ENCODE assay signal across 21 mouse cellular contexts in the genomic region with DNA sequence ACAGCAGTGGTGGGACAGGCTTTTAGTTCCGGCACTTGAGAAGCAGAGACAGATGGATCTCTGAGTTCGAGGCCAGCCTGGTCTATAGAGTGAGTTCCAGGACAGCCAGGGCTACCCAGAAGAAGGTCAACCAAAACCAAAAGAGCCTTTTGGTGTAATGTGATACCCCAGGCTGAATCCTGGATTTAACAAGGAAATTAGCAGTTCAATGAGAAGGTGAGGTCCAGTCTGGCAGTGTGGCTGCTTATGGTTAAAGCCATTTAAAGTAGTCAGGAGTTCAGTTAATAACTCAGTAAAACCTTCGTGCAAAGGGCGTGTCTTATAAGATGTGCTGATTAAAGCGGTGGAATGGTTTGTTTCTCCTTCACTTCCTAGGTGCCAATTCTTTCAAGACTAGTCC.
"Had no signal": no experiment of that assay in that cellular context is flagged by ENCODE, and none has a peak within 500 bp of the region (broad histone marks: within the 10 kb centered on the region; RNA-seq: fewer than 3 reads in every experiment).

No protein-coding gene starts in this region.

- H3K4me1 ChIP-seq: heart, embryonic 12.5 days; hindbrain, embryonic 12.5 days; intestine, embryonic 15.5 days; limb, embryonic 10.5 days; limb, embryonic 12.5 days had no signal

- H3K9me3 ChIP-seq: heart, embryonic 10.5 days; heart, embryonic 12.5 days; hindbrain, embryonic 10.5 days; hindbrain, embryonic 12.5 days; intestine, embryonic 15.5 days; limb, embryonic 10.5 days; limb, embryonic 12.5 days had no signal

- H3K27ac ChIP-seq: heart, embryonic 10.5 days; hindbrain, embryonic 10.5 days; hindbrain, embryonic 12.5 days; hindbrain, embryonic 14.5 days; intestine, embryonic 15.5 days; layer of hippocampus, adult 2 months; left cerebral cortex, adult 2 months; limb, embryonic 10.5 days; limb, embryonic 12.5 days; liver, embryonic 13.5 days had no signal

- H3K9ac ChIP-seq: heart, embryonic 12.5 days; hindbrain, embryonic 12.5 days; hindbrain, embryonic 14.5 days; intestine, embryonic 15.5 days; limb, embryonic 12.5 days; liver, embryonic 13.5 days had no signal

- H3K27me3 ChIP-seq: heart, embryonic 12.5 days; hindbrain, embryonic 12.5 days; intestine, embryonic 15.5 days; limb, embryonic 12.5 days; liver, embryonic 13.5 days had no signal

- DNase-seq: gastrocnemius, postnatal 25 days; heart, adult 18-20 months; heart, postnatal 10 days; heart, postnatal 4 days; kidney, adult 18-20 months; kidney, adult 8-10 months; kidney, postnatal 10 days; kidney, postnatal 25 days; kidney, postnatal 4 days; liver; liver, embryonic 13.5 days had no signal

- H3K4me3 ChIP-seq: heart, embryonic 10.5 days; heart, embryonic 12.5 days; hindbrain, embryonic 10.5 days; hindbrain, embryonic 12.5 days; intestine, embryonic 15.5 days; layer of hippocampus, adult 2 months; left cerebral cortex, adult 2 months; limb, embryonic 10.5 days; limb, embryonic 12.5 days; liver, embryonic 13.5 days had no signal

- H3K36me3 ChIP-seq: heart, embryonic 10.5 days; heart, embryonic 12.5 days; hindbrain, embryonic 10.5 days; hindbrain, embryonic 12.5 days; intestine, embryonic 15.5 days; limb, embryonic 10.5 days; limb, embryonic 12.5 days had no signal
